Mouse (Mus musculus) adrenal gland, postnatal 4 days (tissue): Measurements from ENCODE around the gene Pole3. TPM values are rescaled to one million over a fixed set of nuclear protein-coding genes. Genes with fewer than 3 reads are reported as not detected.

Experiments
- DNase-seq, 2 experiments: peaks; one replicate each; pipeline ENCODE4 v3.0.0; 2021 to 2022; ENCODE audit warnings: low spot score in 2 of 2, mixed read lengths in 2 of 2
- long read RNA-seq, 2 experiments: library from polyadenylated mRNA; stranded (forward); transcript quantifications; one replicate each; pipeline ENCODE4 v2.0.0; 2021
- total RNA-seq, 2 experiments: library from RNA; stranded (reverse); gene quantifications; 2 replicates each; pipeline ENCODE4 v1.2.3; 2021

Pole3 gene
- total RNA-seq, result 10 to 100 TPM; 60.4 to 64.4 TPM
- long read RNA-seq, experiment 1, transcript Pole3-201 (4 exons, 1,805 nt), result major isoform, 65 of 72 reads
- long read RNA-seq, experiment 1, partial matches to known transcripts, result 0 of 72 reads
- long read RNA-seq, experiment 1, other reads (novel, unspliced or antisense), result 7 of 72 reads
- long read RNA-seq, experiment 2, transcript Pole3-201 (4 exons, 1,805 nt), result major isoform, 61 of 71 reads
- long read RNA-seq, experiment 2, partial matches to known transcripts, result 0 of 71 reads
- long read RNA-seq, experiment 2, other reads (novel, unspliced or antisense), result 10 of 71 reads

- peak; percentile 90 to 97 for DNase-seq
Observed at GRCm38 (mm10) chr4:62524651-62525488, at the start of gene Pole3, which contains the start of gene 4933430I17Rik. TSS of gene Pole3 (minus strand) at chr4:62525068. TSS of gene 4933430I17Rik (plus strand) at chr4:62525369.

- no peak for DNase-seq
Observed at GRCm38 (mm10) chr4:62570029-62570428, 45.2 kb upstream of the Pole3 start.

- DNase-seq, result no peak
Observed at GRCm38 (mm10) chr4:62569603-62570002, 44.7 kb upstream of the Pole3 start.

- DNase-seq, result no peak
Observed at GRCm38 (mm10) chr4:62568359-62568758, 43.5 kb upstream of the Pole3 start.

- no peak for DNase-seq
Observed at GRCm38 (mm10) chr4:62567696-62568095, 42.8 kb upstream of the Pole3 start.

- no peak for DNase-seq
Observed at GRCm38 (mm10) chr4:62566530-62566929, 41.7 kb upstream of the Pole3 start.

GRCm38 (mm10) chr4:62562006-62562405 lies 37.1 kb upstream of the Pole3 start:
- DNase-seq, result no peak

- DNase-seq, result no peak
Observed at GRCm38 (mm10) chr4:62561630-62562001, 36.7 kb upstream of the Pole3 start.

GRCm38 (mm10) chr4:62560963-62561629 lies 36.2 kb upstream of the Pole3 start:
- peak in 1 of 2 experiments; percentile 46 for DNase-seq

GRCm38 (mm10) chr4:62559797-62560329 lies 35.0 kb upstream of the Pole3 start, which contains the start of gene Rgs3:
TSS of gene Rgs3 (plus strand) at chr4:62559847.
- DNase-seq, result no peak

GRCm38 (mm10) chr4:62557436-62557835 lies 32.6 kb upstream of the Pole3 start:
- DNase-seq, result no peak

- DNase-seq, result no peak
Observed at GRCm38 (mm10) chr4:62551966-62552365, 27.1 kb upstream of the Pole3 start.

- no peak for DNase-seq
Observed at GRCm38 (mm10) chr4:62544801-62545200, 19.9 kb upstream of the Pole3 start.

- DNase-seq, result no peak
Observed at GRCm38 (mm10) chr4:62543782-62544181, 18.9 kb upstream of the Pole3 start.

GRCm38 (mm10) chr4:62541802-62542201 lies 16.9 kb upstream of the Pole3 start:
- no peak for DNase-seq

- DNase-seq, result no peak
Observed at GRCm38 (mm10) chr4:62533729-62534128, 8.9 kb upstream of the Pole3 start.

- DNase-seq, result no peak
Observed at GRCm38 (mm10) chr4:62527655-62528054, 2.8 kb upstream of the Pole3 start.

- DNase-seq, result no peak
Observed at GRCm38 (mm10) chr4:62526256-62526655, 1.4 kb upstream of the Pole3 start.

- DNase-seq, result no peak
Observed at GRCm38 (mm10) chr4:62525489-62525811, 582 bp upstream of the Pole3 start.

- no peak for DNase-seq
Observed at GRCm38 (mm10) chr4:62520892-62521400, 3.9 kb downstream of the Pole3 start.

GRCm38 (mm10) chr4:62519849-62520233 lies 5.0 kb downstream of the Pole3 start, which contains the start of gene Alad:
TSS of gene Alad (minus strand) at chr4:62519918.
- peak; percentile 70 to 86 for DNase-seq
